ENCODE assay signal across 12 mouse cellular contexts in the genomic region with DNA sequence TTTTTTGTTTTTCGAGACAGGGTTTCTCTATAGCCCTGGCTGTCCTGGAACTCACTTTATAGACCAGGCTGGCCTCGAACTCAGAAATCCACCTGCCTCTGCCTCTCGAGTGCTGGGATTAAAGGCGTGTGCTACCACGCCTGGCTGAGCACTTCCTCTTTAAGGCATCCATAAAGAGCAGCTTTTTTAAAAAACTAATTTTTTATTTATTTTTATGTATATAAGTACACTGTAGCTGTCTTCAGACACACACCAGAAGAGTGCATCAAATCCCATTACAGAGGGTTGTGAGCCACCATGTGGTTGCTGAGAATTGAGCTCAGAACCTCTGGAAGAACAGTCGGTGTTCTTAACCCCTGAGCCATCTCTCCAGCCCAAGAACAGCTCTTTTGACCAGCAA. TPM values are rescaled to one million over a fixed set of nuclear protein-coding genes. Genes with fewer than 3 reads are reported as not detected.
A peak's percentile ranks its signal among the peaks of the same experiment; 100 is the strongest.
DNase-seq lines count a peak whose midpoint lies in the region; ATAC-seq and TF ChIP-seq lines count a peak whose summit lies in the region.
"Not testable (repeated sequence)": the region's sequence is repeated elsewhere in the genome, so short reads cannot be mapped to it uniquely, and the experiment has no call there.
"Had no signal": no experiment of that assay in that cellular context is flagged by ENCODE, and none has a peak within 500 bp of the region (broad histone marks: within the 10 kb centered on the region; RNA-seq: fewer than 3 reads in every experiment).

No protein-coding gene starts in this region.

- dilution Hi-C loops in CH12.LX (cut with MboI; ENCODE audit: extremely low pct_ligation_motif_present, extremely low pct_unique_long_range_greater_than_20kb, low sequenced_read_pairs) = not testable (repeated sequence)

- not testable (repeated sequence) for H3K36me3 ChIP-seq in CH12.LX (replicated peaks in 1 of 2; ENCODE audit: control insufficient read depth in 1 of 2, insufficient read depth in 1 of 2, low read length in 1 of 2); heart, embryonic 13.5 days; liver, embryonic 12.5 days; liver, embryonic 14.5 days (replicated peaks; ENCODE audit: control insufficient read depth, insufficient read depth, low read depth); midbrain, embryonic 11.5 days (ENCODE audit: control insufficient read depth, insufficient read depth, low read length)

- not testable (repeated sequence) for TF ChIP-seq CTCF in CH12.LX (conservative IDR thresholded peaks at IDR 0.05 in 1 of 2, IDR thresholded peaks at IDR 0.05 in 1 of 2; ENCODE audit: low read depth in 2 of 2, low read length in 2 of 2); liver, embryonic 14.5 days (IDR thresholded peaks at IDR 0.05; ENCODE audit: low read depth)

- peak overlapping the region; percentile 46; the same call in 1 of the 2 replicates for H3K4me2 ChIP-seq in CH12.LX (ENCODE audit: insufficient read depth, low read depth, poor library complexity, severe bottlenecking)
- peak overlapping the region; percentile 85; the same call in 1 of the 2 replicates for H3K4me2 ChIP-seq in heart, embryonic 13.5 days
- peak overlapping the region; percentile 91 for H3K4me2 ChIP-seq in liver, embryonic 12.5 days
- H3K4me2 ChIP-seq in liver, embryonic 14.5 days (ENCODE audit: low read depth) = peak overlapping the region; percentile 82
- not testable (repeated sequence) for H3K4me2 ChIP-seq in midbrain, embryonic 11.5 days

- H3K4me1 ChIP-seq in CH12.LX (ENCODE audit: control insufficient read depth in 1 of 2, insufficient read depth in 2 of 2) = peaks cover 7 to 15% of the 10 kb centered on the region in 2 experiments
- peaks cover 14% of the 10 kb centered on the region for H3K4me1 ChIP-seq in heart, embryonic 13.5 days
- H3K4me1 ChIP-seq in liver, embryonic 12.5 days = peaks cover 36% of the 10 kb centered on the region
- peaks cover 3 to 14% of the 10 kb centered on the region in 2 experiments for H3K4me1 ChIP-seq in liver, embryonic 14.5 days (replicated peaks; ENCODE audit: control insufficient read depth in 2 of 2, insufficient read depth in 2 of 2, low read length in 1 of 2)
- H3K4me1 ChIP-seq in midbrain, embryonic 11.5 days (ENCODE audit: control insufficient read depth, insufficient read depth, low read length) = not testable (repeated sequence)

- not testable (repeated sequence) for H3K9me3 ChIP-seq in CH12.LX (replicated peaks; ENCODE audit: low read length); heart, embryonic 13.5 days; liver, embryonic 12.5 days (replicated peaks); liver, embryonic 14.5 days (ENCODE audit: control insufficient read depth, low read length); midbrain, embryonic 11.5 days (ENCODE audit: control insufficient read depth, low read length)

- not testable (repeated sequence) for TF ChIP-seq RAD21 in CH12.LX (IDR thresholded peaks at IDR 0.05; ENCODE audit: low read depth, low read length)

- not testable (repeated sequence) for ATAC-seq in heart, embryonic 13.5 days (ENCODE audit: extremely low read depth, insufficient number of reproducible peaks, low FRiP score, low TSS enrichment); liver, embryonic 12.5 days; liver, embryonic 14.5 days (ENCODE audit: insufficient read depth); midbrain, embryonic 11.5 days (ENCODE audit: low FRiP score)

- H3K4me3 ChIP-seq in CH12.LX (replicated peaks in 1 of 3; ENCODE audit: low read depth in 2 of 3, low read length in 2 of 3, poor library complexity in 1 of 3); heart, embryonic 13.5 days; liver, embryonic 14.5 days (ENCODE audit: insufficient read depth in 1 of 2, low read depth in 2 of 2, low read length in 2 of 2); midbrain, embryonic 11.5 days (ENCODE audit: low read depth, low read length): not testable (repeated sequence)
- H3K4me3 ChIP-seq in liver, embryonic 12.5 days = peak overlapping the region; percentile 53; the same call in 1 of the 2 replicates

- not testable (repeated sequence) for H3K27ac ChIP-seq in CH12.LX (ENCODE audit: insufficient read depth, low read depth); heart, embryonic 13.5 days (replicated peaks); liver, embryonic 12.5 days; liver, embryonic 14.5 days; midbrain, embryonic 11.5 days (ENCODE audit: low read depth, low read length)

- in situ Hi-C loops in CH12.LX (cut with MboI; ENCODE audit: low pct_ligation_motif_present, low pct_unique_long_range_greater_than_20kb, low sequenced_read_pairs) = not testable (repeated sequence)

- H3K79me2 ChIP-seq in CH12.LX (replicated peaks; ENCODE audit: control insufficient read depth, extremely low read depth, insufficient read depth, poor library complexity, severe bottlenecking) = not testable (repeated sequence)

- H3K27me3 ChIP-seq in CH12.LX (replicated peaks) = peaks cover 14% of the 10 kb centered on the region
- peaks cover 42% of the 10 kb centered on the region for H3K27me3 ChIP-seq in heart, embryonic 13.5 days (replicated peaks)
- peaks cover 36% of the 10 kb centered on the region for H3K27me3 ChIP-seq in liver, embryonic 12.5 days (replicated peaks)
- H3K27me3 ChIP-seq in liver, embryonic 14.5 days (ENCODE audit: control insufficient read depth, insufficient read depth, low read length) = not testable (repeated sequence)
- H3K27me3 ChIP-seq in midbrain, embryonic 11.5 days (ENCODE audit: control insufficient read depth, insufficient read depth, low read length) = peaks cover 18% of the 10 kb centered on the region

- not testable (repeated sequence) for TF ChIP-seq EP300 in CH12.LX (IDR thresholded peaks at IDR 0.05; ENCODE audit: low read length); liver, embryonic 14.5 days (IDR thresholded peaks at IDR 0.05; ENCODE audit: low read depth)

- not testable (repeated sequence) for TF ChIP-seq POLR2A in CH12.LX (IDR thresholded peaks at IDR 0.05; ENCODE audit: low read depth, low read length)

- 69% methylated on average over 6 of the region's 6 CpGs for WGBS in heart, embryonic 13.5 days
- 34% methylated on average over 6 of the region's 6 CpGs for WGBS in liver, embryonic 12.5 days (ENCODE audit: insufficient replicate concordance)
- 18% methylated on average over 6 of the region's 6 CpGs for WGBS in liver, embryonic 14.5 days (ENCODE audit: insufficient replicate concordance)
- WGBS in midbrain, embryonic 11.5 days = 72% methylated on average over 6 of the region's 6 CpGs

- DNase-seq in 416B (ENCODE audit: low read depth) = peak; percentile 52
- not testable (repeated sequence) for DNase-seq in CH12.LX (ENCODE audit: extremely low read depth); liver, embryonic 14.5 days (ENCODE audit: low read depth in 3 of 3, low spot score in 3 of 3)
- peak; percentile 68 for DNase-seq in midbrain, embryonic 11.5 days (ENCODE audit: low spot score, missing footprints)

- H3K9ac ChIP-seq in CH12.LX (ENCODE audit: insufficient read depth, low read depth); heart, embryonic 13.5 days; liver, embryonic 12.5 days; liver, embryonic 14.5 days (replicated peaks); midbrain, embryonic 11.5 days (ENCODE audit: low read length): not testable (repeated sequence)

RNA-seq across cellular contexts. Expression of a gene that starts 6.1 kb away (rescaled TPM):
- 10.1 and 17.7 TPM in 2 replicates for total RNA-seq in CH12.LX (2012; rRNA removed)
- 1.8 and 3.7 TPM in 2 replicates for total RNA-seq in CH12.LX (2014; rRNA removed)
- polyA plus RNA-seq in CH12.LX (2012; ENCODE audit: insufficient read length, low read depth) = 2.8 and 4.2 TPM in 2 replicates
- polyA plus RNA-seq in heart, embryonic 13.5 days (2015; fragmentation: Nextera tagmentation; extraction: Ambion mirVana) = 0.46 and 0.78 TPM in 2 replicates
- 6.4 and 8.9 TPM in 2 replicates for polyA plus RNA-seq in liver, embryonic 12.5 days (2016; fragmentation: Nextera tagmentation; extraction: Ambion mirVana)
- 1.6 and 2.7 TPM in 2 replicates for polyA plus RNA-seq in liver, embryonic 14.5 days (2012; rRNA removed)
- 5.6 and 5.7 TPM in 2 replicates for polyA plus RNA-seq in liver, embryonic 14.5 days (2014; fragmentation: Nextera tagmentation; extraction: Ambion mirVana)
- polyA plus RNA-seq in midbrain, embryonic 11.5 days (2014; fragmentation: Nextera tagmentation; extraction: Ambion mirVana) = 0.15 and 0.55 TPM in 2 replicates

RNA-seq across cellular contexts. Expression of a gene that starts 21.1 kb away (rescaled TPM):
- total RNA-seq in CH12.LX (2012; rRNA removed) = 2.8 and 4.7 TPM in 2 replicates
- total RNA-seq in CH12.LX (2014; rRNA removed) = 3.6 and 3.7 TPM in 2 replicates
- polyA plus RNA-seq in CH12.LX (2012; ENCODE audit: insufficient read length, low read depth) = 3.8 and 4.2 TPM in 2 replicates
- 33.4 and 41.6 TPM in 2 replicates for polyA plus RNA-seq in heart, embryonic 13.5 days (2015; fragmentation: Nextera tagmentation; extraction: Ambion mirVana)
- 21.9 and 26.6 TPM in 2 replicates for polyA plus RNA-seq in liver, embryonic 12.5 days (2016; fragmentation: Nextera tagmentation; extraction: Ambion mirVana)
- 14.9 and 17.9 TPM in 2 replicates for polyA plus RNA-seq in liver, embryonic 14.5 days (2012; rRNA removed)
- polyA plus RNA-seq in liver, embryonic 14.5 days (2014; fragmentation: Nextera tagmentation; extraction: Ambion mirVana) = 22.6 and 24.0 TPM in 2 replicates
- 21.9 and 25.9 TPM in 2 replicates for polyA plus RNA-seq in midbrain, embryonic 11.5 days (2014; fragmentation: Nextera tagmentation; extraction: Ambion mirVana)

RNA-seq across cellular contexts. Expression of a gene that starts 22.6 kb away (rescaled TPM):
- 30.5 and 32.1 TPM in 2 replicates for total RNA-seq in CH12.LX (2012; rRNA removed)
- total RNA-seq in CH12.LX (2014; rRNA removed) = 46.1 and 51.9 TPM in 2 replicates
- 37.4 and 38.7 TPM in 2 replicates for polyA plus RNA-seq in CH12.LX (2012; ENCODE audit: insufficient read length, low read depth)
- 30.3 and 31.7 TPM in 2 replicates for polyA plus RNA-seq in heart, embryonic 13.5 days (2015; fragmentation: Nextera tagmentation; extraction: Ambion mirVana)
- polyA plus RNA-seq in liver, embryonic 12.5 days (2016; fragmentation: Nextera tagmentation; extraction: Ambion mirVana) = 31.2 and 32.0 TPM in 2 replicates
- 10.2 and 14.9 TPM in 2 replicates for polyA plus RNA-seq in liver, embryonic 14.5 days (2012; rRNA removed)
- 11.7 and 12.0 TPM in 2 replicates for polyA plus RNA-seq in liver, embryonic 14.5 days (2014; fragmentation: Nextera tagmentation; extraction: Ambion mirVana)
- 58.9 and 61.1 TPM in 2 replicates for polyA plus RNA-seq in midbrain, embryonic 11.5 days (2014; fragmentation: Nextera tagmentation; extraction: Ambion mirVana)

RNA-seq across cellular contexts. Expression of a gene that starts 31.7 kb away (rescaled TPM):
- total RNA-seq in CH12.LX (2012; rRNA removed) (0.64 and 0.76 TPM in 2 replicates), CH12.LX (2014; rRNA removed) (0.17 and 0.32 TPM in 2 replicates)
- 0.63 and 0.76 TPM in 2 replicates for polyA plus RNA-seq in CH12.LX (2012; ENCODE audit: insufficient read length, low read depth)
- polyA plus RNA-seq in heart, embryonic 13.5 days (2015; fragmentation: Nextera tagmentation; extraction: Ambion mirVana) = 9.0 and 9.1 TPM in 2 replicates
- 4.4 and 4.9 TPM in 2 replicates for polyA plus RNA-seq in liver, embryonic 12.5 days (2016; fragmentation: Nextera tagmentation; extraction: Ambion mirVana)
- 2.3 and 2.5 TPM in 2 replicates for polyA plus RNA-seq in liver, embryonic 14.5 days (2012; rRNA removed)
- polyA plus RNA-seq in liver, embryonic 14.5 days (2014; fragmentation: Nextera tagmentation; extraction: Ambion mirVana) = 1.9 and 2.1 TPM in 2 replicates
- 10.1 and 10.5 TPM in 2 replicates for polyA plus RNA-seq in midbrain, embryonic 11.5 days (2014; fragmentation: Nextera tagmentation; extraction: Ambion mirVana)

RNA-seq across cellular contexts. Expression of a gene that starts 44.7 kb away (rescaled TPM):
- total RNA-seq in CH12.LX (2012; rRNA removed) (not detected in 2 replicates), CH12.LX (2014; rRNA removed) (not detected in 2 replicates)
- polyA plus RNA-seq in CH12.LX (2012; ENCODE audit: insufficient read length, low read depth) = not detected in 2 replicates
- polyA plus RNA-seq in heart, embryonic 13.5 days (2015; fragmentation: Nextera tagmentation; extraction: Ambion mirVana) = not detected in 2 replicates
- not detected in 2 replicates for polyA plus RNA-seq in liver, embryonic 12.5 days (2016; fragmentation: Nextera tagmentation; extraction: Ambion mirVana)
- polyA plus RNA-seq in liver, embryonic 14.5 days (2012; rRNA removed) = 0.04 TPM in 1 of 2 replicates, not detected in the other
- polyA plus RNA-seq in liver, embryonic 14.5 days (2014; fragmentation: Nextera tagmentation; extraction: Ambion mirVana) = 0.04 TPM in 1 of 2 replicates, not detected in the other
- polyA plus RNA-seq in midbrain, embryonic 11.5 days (2014; fragmentation: Nextera tagmentation; extraction: Ambion mirVana) = 0.15 and 0.23 TPM in 2 replicates
- total RNA-seq: adrenal gland, postnatal 14 days; adrenal gland, postnatal 36 days; forebrain, postnatal 0 days had no signal
- polyA plus RNA-seq: activated CD4-positive, CD25-positive, alpha-beta regulatory T cell, adult 4 months; CD4-positive, CD25-positive, alpha-beta regulatory T cell, adult 4 months; forebrain, embryonic 15.5 days; forebrain, postnatal 0 days had no signal
